Mouse (Mus musculus) liver, embryonic 11.5 days (tissue): ENCODE measurements at regions not wholly inside any gene's neighbourhood (a gene's known extent, or its start where the extent isn't known, plus 50 kb on each side); places are given as distances from the start of the nearest gene placed in this dataset.
"Not testable (repeated sequence)": the region's sequence is repeated elsewhere in the genome, so short reads cannot be mapped to it uniquely, and the experiment has no call there.

Experiments used
- ATAC-seq: fragments of 200-750 bp; cut with Nextera tagmentation; replicated peaks from 2 replicates; pipeline ENCODE4 v1.8.0; 2017; ENCODE audit warnings: moderate number of reproducible peaks, mild to moderate bottlenecking, moderate TSS enrichment, moderate library complexity; ENCODE audit not compliant: low FRiP score
- DNase-seq: peaks from one replicate; pipeline ENCODE4 v3.0.0-alpha.2; 2017; ENCODE audit warnings: low spot score
- H3K27ac ChIP-seq: fragments of 300-500 bp; sonication (generic); 2 replicates; pipeline ENCODE4 v1.5.1; 2014; ENCODE audit warnings: mild to moderate bottlenecking, low read depth, low read length, control low read depth
- H3K27me3 ChIP-seq: fragments of 300-500 bp; sonication (generic); replicated peaks from 2 replicates; pipeline ENCODE4 v1.6.1; 2014; ENCODE audit warnings: low read length, mixed read lengths; ENCODE audit not compliant: control insufficient read depth, insufficient read depth
- H3K36me3 ChIP-seq: fragments of 300-500 bp; sonication (generic); 2 replicates; pipeline ENCODE4 v1.6.1; 2014; ENCODE audit warnings: mild to moderate bottlenecking, low read length, moderate library complexity, mixed read lengths; ENCODE audit not compliant: control insufficient read depth, insufficient read depth
- H3K4me1 ChIP-seq: fragments of 300-500 bp; sonication (generic); replicated peaks from 2 replicates; pipeline ENCODE4 v1.6.1; 2014; ENCODE audit warnings: low read length, mixed read lengths; ENCODE audit not compliant: control insufficient read depth, insufficient read depth
- H3K4me2 ChIP-seq: fragments of 300-500 bp; sonication (generic); 2 replicates; pipeline ENCODE4 v1.6.1; 2014; ENCODE audit warnings: mild to moderate bottlenecking, control low read depth, moderate library complexity
- H3K4me3 ChIP-seq: fragments of 300-500 bp; sonication (generic); 2 replicates; pipeline ENCODE4 v1.5.1; 2014; ENCODE audit warnings: low read depth, low read length, control low read depth
- H3K9ac ChIP-seq: fragments of 300-500 bp; sonication (generic); 2 replicates; pipeline ENCODE4 v1.6.1; 2014; ENCODE audit warnings: low read depth, low read length, control low read depth
- H3K9me3 ChIP-seq: fragments of 300-500 bp; sonication (generic); 2 replicates; pipeline ENCODE4 v1.6.1; 2016; ENCODE audit warnings: low read length, inconsistent platforms, mixed read lengths; ENCODE audit not compliant: control insufficient read depth
- WGBS: fragments of 180-500 bp; shearing (Covaris S2); extraction: QIAGEN DNeasy Blood & Tissue Kit; methylation state at CpG from one replicate; pipeline ENCODE4 v1.1.7; 2014; 5-methylcytosine and 5-hydroxymethylcytosine counted together

GRCm38 (mm10) chr12:93812963-93813733 is 1878.9 kb upstream of the Flrt2 start:
- no peak overlapping the region for H3K27ac ChIP-seq
- DNase-seq (no peak), ATAC-seq (no peak)
- no peaks in the 10 kb centered on the region for H3K36me3 ChIP-seq
- no peak overlapping the region for H3K4me3 ChIP-seq
- no peaks in the 10 kb centered on the region for H3K9me3 ChIP-seq
- H3K4me2 ChIP-seq: no peak overlapping the region
- no peaks in the 10 kb centered on the region for H3K4me1 ChIP-seq
- no peak overlapping the region for H3K9ac ChIP-seq
- no peaks in the 10 kb centered on the region for H3K27me3 ChIP-seq

- no peak overlapping the region for H3K4me3 ChIP-seq
- H3K36me3 ChIP-seq: no peaks in the 10 kb centered on the region
- H3K27ac ChIP-seq: no peak overlapping the region
- 76% methylated on average over 1 of the region's 1 CpGs for WGBS
- H3K9ac ChIP-seq: no peak overlapping the region
- ATAC-seq (no peak), DNase-seq (no peak)
- H3K4me1 ChIP-seq: no peaks in the 10 kb centered on the region
- no peaks in the 10 kb centered on the region for H3K27me3 ChIP-seq
- no peaks in the 10 kb centered on the region for H3K9me3 ChIP-seq
- H3K4me2 ChIP-seq: no peak overlapping the region
Measured at GRCm38 (mm10) chr12:93850944-93851520, 1841.0 kb upstream of the Flrt2 start.

GRCm38 (mm10) chr12:93851660-93852059 is 1840.4 kb upstream of the Flrt2 start:
- WGBS: 63% methylated on average over 1 of the region's 1 CpGs
- Histone ChIP-seq H3K9me3 (no peaks in the 10 kb centered on the region), H3K4me3 (no peak overlapping the region), H3K36me3 (no peaks in the 10 kb centered on the region), H3K4me2 (no peak overlapping the region), H3K27ac (no peak overlapping the region), H3K4me1 (no peaks in the 10 kb centered on the region), H3K27me3 (no peaks in the 10 kb centered on the region), H3K9ac (no peak overlapping the region)
- no peak for DNase-seq
- no peak for ATAC-seq

- no peaks in the 10 kb centered on the region for H3K27me3 ChIP-seq
- H3K36me3 ChIP-seq: no peaks in the 10 kb centered on the region
- H3K4me1 ChIP-seq: no peaks in the 10 kb centered on the region
- ATAC-seq (no peak), DNase-seq (no peak)
- no peaks in the 10 kb centered on the region for H3K9me3 ChIP-seq
- no peak overlapping the region for H3K4me2 ChIP-seq
- H3K9ac ChIP-seq: no peak overlapping the region
- H3K27ac ChIP-seq: no peak overlapping the region
- H3K4me3 ChIP-seq: no peak overlapping the region
- WGBS: 45% methylated on average over 2 of the region's 2 CpGs
Measured at GRCm38 (mm10) chr12:93885946-93886345, 1806.1 kb upstream of the Flrt2 start.

GRCm38 (mm10) chr12:93890109-93890508 is 1801.9 kb upstream of the Flrt2 start:
- no peaks in the 10 kb centered on the region for H3K9me3 ChIP-seq
- no peaks in the 10 kb centered on the region for H3K36me3 ChIP-seq
- DNase-seq: no peak
- no peak overlapping the region for H3K27ac ChIP-seq
- ATAC-seq: no peak
- WGBS: 65% methylated on average over 3 of the region's 3 CpGs
- H3K9ac ChIP-seq: no peak overlapping the region
- no peaks in the 10 kb centered on the region for H3K27me3 ChIP-seq
- no peak overlapping the region for H3K4me2 ChIP-seq
- H3K4me3 ChIP-seq: no peak overlapping the region
- no peaks in the 10 kb centered on the region for H3K4me1 ChIP-seq

- DNase-seq, H3K27me3 ChIP-seq, H3K27ac ChIP-seq, H3K4me3 ChIP-seq, H3K9ac ChIP-seq, H3K4me2 ChIP-seq, H3K4me1 ChIP-seq, H3K36me3 ChIP-seq, H3K9me3 ChIP-seq: not testable (repeated sequence)
- 45% methylated on average over 1 of the region's 27 CpGs for WGBS
- ATAC-seq: peak; percentile 68
Measured at GRCm38 (mm10) chr12:93928541-93929238, 1763.3 kb upstream of the Flrt2 start.

- not testable (repeated sequence) for H3K4me3 ChIP-seq, H3K9me3 ChIP-seq, H3K27ac ChIP-seq, H3K36me3 ChIP-seq, H3K4me2 ChIP-seq, H3K4me1 ChIP-seq, H3K27me3 ChIP-seq, H3K9ac ChIP-seq, DNase-seq
- ATAC-seq: peak; percentile 31; the same call in 1 of the 2 replicates
- 95% methylated on average over 4 of the region's 7 CpGs for WGBS
Measured at GRCm38 (mm10) chr12:93929239-93929563, 1762.8 kb upstream of the Flrt2 start.

- not testable (repeated sequence) for H3K36me3 ChIP-seq, H3K9ac ChIP-seq, H3K4me2 ChIP-seq, H3K27ac ChIP-seq, ATAC-seq, DNase-seq, H3K9me3 ChIP-seq, H3K27me3 ChIP-seq, H3K4me1 ChIP-seq, H3K4me3 ChIP-seq
- 88% methylated on average over 11 of the region's 11 CpGs for WGBS
Measured at GRCm38 (mm10) chr12:93930242-93930641, 1761.8 kb upstream of the Flrt2 start.

- H3K27ac ChIP-seq: no peak overlapping the region
- no peaks in the 10 kb centered on the region for H3K27me3 ChIP-seq
- H3K4me2 ChIP-seq: no peak overlapping the region
- DNase-seq (no peak), ATAC-seq (no peak)
- 76% methylated on average over 1 of the region's 1 CpGs for WGBS
- H3K9ac ChIP-seq: no peak overlapping the region
- H3K4me1 ChIP-seq: no peaks in the 10 kb centered on the region
- no peaks in the 10 kb centered on the region for H3K36me3 ChIP-seq
- H3K9me3 ChIP-seq: no peaks in the 10 kb centered on the region
- H3K4me3 ChIP-seq: no peak overlapping the region
Measured at GRCm38 (mm10) chr12:93960869-93961268, 1731.2 kb upstream of the Flrt2 start.
